Mouse (Mus musculus) left cerebral cortex, adult 11 months (tissue): ENCODE data around the gene Fam124b.

Source experiments
- DNase-seq: peaks from one replicate; pipeline ENCODE4 v3.0.0; 2022; ENCODE audit warnings: low spot score

Fam124b gene

GRCm38 (mm10) chr1:80177651-80178382 is 40.5 kb downstream of the Fam124b start:
- no peak for DNase-seq

DNA sequence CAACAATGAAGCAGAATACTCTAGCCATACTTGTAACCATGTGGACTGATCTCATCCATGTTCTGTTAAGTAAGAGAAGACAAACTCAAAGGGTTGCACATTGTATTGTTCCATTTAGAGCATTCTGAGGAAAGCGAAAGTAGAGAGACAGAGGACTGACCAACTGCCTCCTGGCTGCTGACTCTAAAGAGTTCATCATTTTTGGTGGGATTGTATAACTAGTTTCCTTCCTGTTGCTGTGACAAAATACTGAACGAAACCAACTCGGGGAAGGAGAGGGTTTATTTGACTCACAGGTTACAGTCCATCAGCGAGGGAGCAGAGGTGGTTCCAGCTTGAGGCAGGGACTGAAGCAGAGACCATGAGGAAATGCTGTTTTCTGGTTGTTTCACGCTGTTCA is 50.6 kb downstream of the Fam124b start:
- no peak for DNase-seq

GRCm38 (mm10) chr1:80166577-80166976 is 51.7 kb downstream of the Fam124b start:
- no peak for DNase-seq

GRCm38 (mm10) chr1:80165391-80165790 is 52.9 kb downstream of the Fam124b start:
- DNase-seq: no peak

GRCm38 (mm10) chr1:80162943-80163342 is 55.3 kb downstream of the Fam124b start:
- DNase-seq: no peak

DNA sequence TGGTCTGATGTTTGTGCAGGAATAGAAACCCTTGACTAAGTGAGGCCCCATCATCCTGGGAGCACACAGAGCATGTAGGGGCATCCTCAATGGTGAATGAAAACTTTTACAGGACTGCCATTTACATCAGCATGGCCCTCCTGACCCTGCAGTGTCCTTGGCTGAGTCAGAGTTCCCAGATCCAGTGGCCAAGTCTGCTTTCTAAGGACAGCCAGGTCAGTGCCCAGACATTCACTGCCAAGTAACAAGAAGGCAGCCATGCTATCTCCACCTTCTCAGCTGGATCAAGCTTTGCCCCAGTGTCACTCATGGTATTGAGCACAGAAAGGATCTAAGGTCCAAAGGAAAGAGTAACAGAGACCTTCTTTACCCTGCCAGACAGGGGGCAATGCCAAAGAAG is 58.7 kb downstream of the Fam124b start:
- no peak for DNase-seq

GRCm38 (mm10) chr1:80154902-80155301 is 63.4 kb downstream of the Fam124b start:
- no peak for DNase-seq

DNA sequence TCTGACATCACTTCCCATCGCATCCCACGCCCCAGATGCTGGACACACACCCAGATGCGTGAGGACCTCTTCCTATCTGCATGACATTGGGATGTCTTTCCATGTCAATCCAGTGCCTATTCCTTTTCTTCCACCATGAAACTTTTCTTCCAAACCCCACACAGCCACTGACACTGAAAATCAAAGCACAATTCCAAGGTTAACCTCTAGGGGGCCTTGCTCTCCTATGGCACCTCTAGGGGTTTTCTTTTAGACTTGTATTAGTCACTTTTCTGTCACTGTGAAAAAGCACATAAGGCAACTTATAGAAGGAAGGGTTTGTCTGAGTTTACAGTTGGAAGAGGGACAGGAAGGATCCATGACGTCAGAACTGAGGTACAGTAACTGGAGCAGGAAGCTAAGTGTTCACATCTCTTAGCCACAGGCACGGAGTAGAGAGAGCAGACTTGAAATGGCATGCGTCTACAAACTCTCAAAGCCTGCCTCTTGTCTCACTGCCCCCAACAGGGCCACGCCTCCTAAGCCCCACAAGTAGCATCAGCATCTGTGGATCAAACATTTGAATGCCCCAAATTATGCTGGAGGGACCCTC is 65.1 kb downstream of the Fam124b start:
- no peak for DNase-seq

DNA sequence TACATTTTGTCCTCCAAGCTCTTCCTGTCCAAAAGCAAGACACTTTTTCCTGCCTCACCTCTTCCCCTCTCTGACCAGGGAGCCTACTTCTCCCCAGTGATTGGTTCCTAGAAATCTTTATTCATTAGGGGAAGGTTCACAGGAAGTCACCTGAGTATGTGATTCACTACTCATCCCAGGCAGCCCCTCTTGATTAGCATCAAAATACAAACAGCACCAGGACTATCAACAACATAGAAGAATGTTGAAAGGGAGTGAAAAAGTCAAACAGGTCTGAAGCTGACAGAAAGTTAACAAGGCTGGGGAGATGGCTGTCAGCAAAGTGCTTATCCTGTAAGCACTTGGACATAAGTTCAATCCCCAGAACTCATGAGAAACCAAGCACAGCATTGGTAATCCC is 67.6 kb downstream of the Fam124b start:
- no peak for DNase-seq
